Mouse (Mus musculus) kidney, adult 11 months (tissue): ENCODE results near the gene Traf6.

Source experiments
- DNase-seq: peaks from one replicate; pipeline ENCODE4 v3.0.0; 2022

Traf6 gene

GRCm38 (mm10) chr2:101695584-101695983 is 17.4 kb downstream of the Traf6 start:
- DNase-seq = no peak

- no peak for DNase-seq
These were observed 21.1 kb downstream of the Traf6 start for GRCm38 (mm10) chr2:101699284-101699683.

- DNase-seq = no peak
These were observed 27.8 kb downstream of the Traf6 start for GRCm38 (mm10) chr2:101705941-101706485.

DNA sequence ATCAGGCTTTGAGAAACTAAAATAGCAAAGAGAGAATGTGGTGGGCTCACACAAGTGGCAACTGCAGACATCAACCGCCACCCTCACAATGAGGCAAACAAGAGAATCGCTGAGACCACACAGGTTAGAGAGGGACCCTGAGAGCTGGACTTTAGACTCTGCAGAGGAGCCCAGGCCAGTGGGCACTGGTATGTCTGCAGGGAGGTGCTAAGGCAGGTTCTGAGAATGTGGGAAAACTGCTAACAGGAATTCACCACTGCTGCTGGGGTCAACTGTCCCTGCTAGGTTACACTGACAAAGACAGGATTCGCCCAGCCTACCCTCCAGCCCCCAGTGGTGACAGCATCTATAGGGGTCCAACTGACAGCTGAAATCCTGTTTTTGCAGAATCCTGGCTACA is 33.4 kb downstream of the Traf6 start:
- DNase-seq = no peak

GRCm38 (mm10) chr2:101715650-101716323 is 37.6 kb downstream of the Traf6 start:
- DNase-seq = no peak

DNA sequence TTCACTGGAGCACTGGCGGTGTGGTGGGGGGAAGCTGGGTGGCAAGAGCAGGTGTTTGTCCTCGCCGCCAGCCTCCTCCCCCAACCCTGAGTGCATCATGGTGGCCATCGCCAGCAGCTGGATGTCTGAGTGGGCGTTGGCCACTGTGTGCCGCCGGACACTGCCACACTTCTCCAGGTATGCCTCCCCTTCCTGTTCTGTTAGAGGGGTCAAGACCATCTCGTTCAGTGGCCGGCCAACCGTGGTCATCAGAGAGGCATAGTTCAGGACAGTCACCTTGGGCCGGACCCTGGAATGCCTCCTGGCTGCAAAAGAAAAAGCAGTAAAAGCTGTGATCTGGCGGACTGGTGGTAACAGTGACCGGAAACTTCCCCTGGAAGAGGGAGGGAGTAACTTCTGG is 38.9 kb downstream of the Traf6 start:
- DNase-seq = no peak

DNA sequence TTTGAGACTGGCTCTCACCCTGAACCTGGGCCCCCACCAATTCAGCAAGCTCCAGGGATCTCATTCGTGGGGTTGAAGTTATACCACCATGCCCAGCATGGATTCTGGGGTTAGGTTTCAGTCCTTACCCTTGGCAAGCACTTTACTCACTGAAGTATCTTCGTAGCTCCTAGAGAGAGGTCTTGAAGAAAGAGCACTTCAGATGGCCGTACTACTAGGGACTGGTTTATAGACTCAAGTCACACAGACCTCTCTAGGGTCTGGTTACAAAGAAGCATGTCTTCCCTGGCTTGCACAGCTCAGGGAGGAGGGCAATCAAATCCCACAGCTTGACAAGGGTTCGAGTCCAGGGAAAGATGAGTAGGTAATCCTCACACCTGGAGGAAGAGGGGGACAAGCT is 43.6 kb downstream of the Traf6 start:
- no peak for DNase-seq

- no peak for DNase-seq
These were observed 44.4 kb downstream of the Traf6 start for GRCm38 (mm10) chr2:101722370-101723332.

- no peak for DNase-seq
These were observed 45.2 kb downstream of the Traf6 start for GRCm38 (mm10) chr2:101723333-101723881.

GRCm38 (mm10) chr2:101727787-101728186 is 49.6 kb downstream of the Traf6 start:
- peak; percentile 28 for DNase-seq

DNA sequence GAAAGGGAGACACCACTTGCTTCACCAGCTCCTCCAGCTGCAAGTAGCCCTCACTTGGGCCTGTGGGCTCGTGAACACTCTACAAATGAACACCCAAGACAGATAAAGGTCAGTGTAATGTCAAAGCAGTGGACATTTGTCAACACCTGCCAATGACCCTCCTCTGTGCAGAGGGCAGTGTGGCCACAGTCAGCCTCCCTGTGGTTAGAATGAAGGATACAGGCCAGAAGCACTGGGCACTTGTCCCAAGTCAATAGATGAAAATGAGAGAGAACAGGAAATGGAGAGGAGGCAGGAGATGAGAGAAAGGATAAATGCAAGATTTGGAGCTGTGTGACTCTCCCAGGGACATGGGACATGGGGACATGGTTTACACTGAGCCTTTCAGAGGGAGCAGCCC is 51.2 kb downstream of the Traf6 start:
- no peak for DNase-seq

GRCm38 (mm10) chr2:101730972-101731371 is 52.7 kb downstream of the Traf6 start:
- peak; percentile 68 for DNase-seq

DNA sequence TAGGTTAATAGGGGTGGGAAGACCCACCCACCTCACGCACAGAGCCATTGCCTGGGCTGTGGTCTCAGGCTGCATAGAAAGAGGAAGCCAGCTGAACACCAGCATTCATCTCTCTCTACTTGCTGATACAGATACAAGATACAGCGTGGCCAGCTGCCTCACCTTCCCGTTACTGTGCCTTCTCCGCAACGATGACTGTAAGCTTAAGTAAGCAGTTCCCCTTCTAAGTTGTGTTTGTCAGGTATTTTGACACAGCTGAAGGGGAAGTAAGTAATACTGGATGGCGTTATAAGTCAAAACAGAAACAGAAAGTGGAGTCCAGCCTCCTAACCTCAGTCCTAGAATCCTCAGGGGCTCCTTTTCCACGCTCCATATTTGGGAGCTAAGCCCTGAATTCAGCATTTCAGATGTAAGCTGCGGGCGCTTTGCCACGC is 54.6 kb downstream of the Traf6 start:
- no peak for DNase-seq

- peak; percentile 64 for DNase-seq
These were observed 55.3 kb downstream of the Traf6 start for GRCm38 (mm10) chr2:101733564-101733963.

DNA sequence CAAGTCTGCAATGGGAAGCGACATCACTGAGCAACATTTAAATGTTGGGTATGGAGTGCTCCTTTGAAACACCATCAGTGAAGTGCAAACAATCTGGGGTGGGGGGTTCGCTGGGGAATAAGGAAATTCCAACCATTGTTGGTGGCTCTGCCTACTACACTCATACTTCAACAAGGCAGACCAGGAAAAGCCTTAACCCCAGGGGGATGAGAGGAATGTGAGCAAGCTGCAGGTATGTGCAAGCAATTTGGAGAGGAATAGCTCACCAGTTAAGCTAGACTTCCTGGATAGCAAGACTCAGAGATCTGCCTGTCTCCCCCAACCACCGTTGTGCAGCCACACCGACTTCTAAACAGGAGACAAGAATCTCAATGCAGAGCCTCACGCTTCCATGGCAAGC is 61.7 kb downstream of the Traf6 start:
- DNase-seq = no peak

- DNase-seq = no peak
These were observed 63.4 kb downstream of the Traf6 start for GRCm38 (mm10) chr2:101741653-101742052.

DNA sequence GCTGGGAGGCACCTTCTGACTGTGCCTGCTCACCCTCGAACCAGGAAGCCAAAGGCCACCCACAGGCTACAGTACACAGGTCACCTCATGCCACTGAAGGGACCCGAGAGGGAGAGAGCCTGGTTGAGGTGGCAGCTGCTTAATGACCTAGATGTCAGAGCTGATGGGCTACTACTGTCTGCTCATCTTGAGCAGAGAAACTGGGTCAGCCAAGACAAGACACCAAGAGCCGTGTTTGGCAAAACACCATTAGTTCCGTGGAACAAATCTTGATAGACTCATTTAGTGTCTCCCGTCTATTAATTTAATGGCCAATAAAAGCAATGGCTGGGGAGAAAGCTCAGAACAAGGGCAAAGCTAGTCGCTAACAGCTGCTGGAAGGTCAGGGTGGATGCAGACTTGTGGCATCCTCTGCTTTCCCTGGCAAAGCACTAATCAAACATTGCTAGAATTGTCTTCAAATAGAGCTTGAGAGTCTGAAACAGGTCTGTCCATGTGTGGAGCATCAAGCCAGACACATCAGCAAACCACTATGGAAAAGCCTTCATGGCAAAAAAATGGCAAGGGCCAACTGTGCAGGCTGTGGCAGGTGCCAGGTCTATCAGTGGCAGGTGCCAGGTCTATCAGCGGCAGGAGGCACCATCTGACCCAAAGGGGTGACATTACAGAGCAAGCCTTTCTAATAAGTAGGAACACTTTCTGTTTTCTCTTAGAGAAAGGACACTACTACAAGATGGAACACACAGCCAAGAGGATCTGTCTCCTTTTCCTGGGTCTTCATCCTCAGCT is 64.0 kb downstream of the Traf6 start:
- no peak for DNase-seq

DNA sequence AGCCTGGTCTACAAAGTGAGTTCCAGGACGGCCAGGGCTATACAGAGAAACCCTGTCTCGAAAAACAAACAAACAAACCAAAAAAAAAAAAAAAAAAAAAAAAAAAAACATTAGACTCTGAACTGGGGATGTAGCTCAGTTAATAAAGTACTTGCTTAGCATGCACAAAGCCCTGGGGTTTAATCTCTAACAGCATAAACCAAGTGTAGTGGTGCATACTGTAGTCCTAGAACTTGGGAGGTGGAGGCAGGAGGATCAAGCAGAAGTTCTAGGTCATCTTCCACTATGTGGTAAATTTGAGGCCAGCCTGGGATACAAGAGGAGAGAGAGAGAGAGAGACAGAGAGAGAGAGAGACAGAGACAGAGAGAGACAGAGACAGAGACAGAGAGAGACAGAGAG is 67.4 kb downstream of the Traf6 start:
- peak; percentile 32 for DNase-seq

GRCm38 (mm10) chr2:101746537-101746936 is 68.3 kb downstream of the Traf6 start:
- DNase-seq = no peak
